Mouse (Mus musculus) mature B cell (primary cell): ENCODE results near the gene Bmp7.

Experiments used
- in situ Hi-C: fragments of 300-500 bp; cut with MboI; formaldehyde crosslinking; loops from 2 replicates; pipeline ENCODE4 v1.14.3; 2019

The Bmp7 gene

DNA sequence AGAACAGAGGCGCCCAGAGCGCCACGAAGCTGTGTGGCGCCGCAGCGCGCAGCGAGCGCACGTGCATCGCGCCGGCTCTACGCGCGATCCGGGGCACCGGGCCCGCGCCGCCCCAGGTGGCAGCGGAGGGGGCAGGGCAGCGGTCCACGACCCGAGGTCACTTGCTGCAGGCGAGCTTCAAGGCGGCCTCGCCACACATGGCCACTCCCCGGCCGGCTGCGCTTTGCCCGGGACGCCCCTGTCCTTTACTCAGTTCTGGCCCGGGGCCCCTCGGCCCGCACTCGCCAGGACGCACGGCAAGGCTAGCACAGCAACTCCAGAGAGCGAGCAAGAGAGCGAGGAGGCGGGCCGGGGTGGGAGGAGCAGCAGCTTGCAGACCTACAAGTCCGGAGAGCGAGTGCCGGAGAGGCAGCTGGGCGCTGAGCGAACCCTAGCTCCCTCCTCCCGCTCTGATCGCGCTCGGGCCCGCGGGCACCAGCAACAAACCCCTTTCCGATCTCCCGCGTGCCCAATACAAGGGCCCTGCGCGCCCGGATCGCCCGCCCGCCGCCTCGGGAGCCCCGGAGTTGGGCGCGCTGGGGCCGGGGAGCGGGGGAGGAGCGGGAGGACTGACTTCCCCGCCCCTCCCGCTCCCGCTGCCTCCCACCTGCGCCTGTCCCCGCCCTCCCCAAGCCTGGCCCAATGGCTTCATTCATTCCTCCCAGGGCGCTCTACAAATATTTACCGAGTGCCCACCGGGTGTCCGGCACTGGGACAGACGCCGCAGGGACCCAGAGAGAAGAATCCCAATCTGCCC, at the start of gene Bmp7:
Bmp7 (minus strand) TSS at position 319 of the 796 bp plus-strand sequence.
- in situ Hi-C loops: no loop called here

- in situ Hi-C loops: no loop called here
Observed at GRCm38 (mm10) chr2:172982776-172983561, 42.8 kb upstream of the Bmp7 start.

DNA sequence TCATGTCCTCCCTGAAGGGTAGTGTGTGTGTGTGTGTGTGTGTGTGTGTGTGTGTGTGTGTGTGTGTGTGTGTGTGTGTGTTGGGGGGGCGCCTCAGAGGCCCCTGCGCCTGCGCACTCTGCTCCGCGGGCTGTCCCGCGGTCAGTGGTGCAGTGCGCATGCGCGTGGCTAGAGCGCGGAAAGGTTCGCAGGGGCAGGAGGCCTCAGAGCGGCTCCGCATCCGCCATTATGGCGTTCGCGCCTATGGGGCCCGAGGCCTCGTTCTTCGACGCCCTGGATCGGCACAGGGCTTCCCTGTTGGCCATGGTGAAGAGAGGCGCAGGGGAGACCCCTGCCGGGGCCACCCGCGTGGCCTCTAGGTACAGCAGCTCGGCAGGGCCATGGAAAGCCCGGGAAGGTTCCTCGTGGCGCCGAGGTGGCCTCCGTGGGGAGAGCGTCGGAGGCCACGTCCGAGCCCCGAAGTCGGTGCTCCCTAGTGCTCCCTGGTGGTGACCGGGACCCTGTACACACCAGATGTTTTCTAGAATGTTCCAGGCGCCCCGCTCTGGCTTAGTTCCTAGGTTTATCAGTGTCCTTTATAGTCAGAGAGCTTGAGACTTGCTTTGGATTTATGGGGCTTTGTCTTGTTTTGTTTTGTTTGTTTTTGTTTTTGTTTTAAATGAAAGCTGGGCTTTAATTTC, 39.7 kb upstream of the Bmp7 start:
- in situ Hi-C loops: no loop called here

- in situ Hi-C loops: no loop called here
Observed at GRCm38 (mm10) chr2:172978131-172978633, 38.1 kb upstream of the Bmp7 start.

- in situ Hi-C loops: no loop called here
Observed at GRCm38 (mm10) chr2:172977409-172978130, 37.4 kb upstream of the Bmp7 start, which contains the start of gene Spo11. Gene Spo11 (plus strand): TSS chr2:172977700.

- in situ Hi-C loops: no loop called here
Observed at GRCm38 (mm10) chr2:172976661-172977238, 36.6 kb upstream of the Bmp7 start.

GRCm38 (mm10) chr2:172975159-172975558, 35.0 kb upstream of the Bmp7 start:
- in situ Hi-C loops: no loop called here

DNA sequence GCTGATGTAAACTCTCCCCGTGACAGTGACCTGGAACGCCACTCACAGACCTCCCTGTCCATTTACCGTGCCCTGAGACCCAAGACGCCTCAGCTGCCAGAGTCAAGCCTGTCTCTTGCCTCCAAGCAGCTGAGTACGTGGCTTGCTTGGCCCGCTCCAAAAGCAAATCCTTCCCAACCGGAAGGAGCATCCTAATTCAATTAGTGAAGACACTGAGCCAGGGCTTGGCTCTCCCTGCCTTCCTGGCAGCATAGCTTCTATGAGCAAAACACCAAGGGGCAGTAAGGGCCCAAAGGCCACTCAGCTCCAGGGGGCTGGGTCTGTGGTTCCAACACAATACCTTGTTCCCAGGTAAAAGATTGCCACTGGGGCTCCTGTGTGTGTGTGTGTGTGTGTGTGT, 34.6 kb upstream of the Bmp7 start:
- in situ Hi-C loops: no loop called here

- in situ Hi-C loops: no loop called here
Observed at GRCm38 (mm10) chr2:172973806-172974565, 33.9 kb upstream of the Bmp7 start.

GRCm38 (mm10) chr2:172971865-172972264, 31.7 kb upstream of the Bmp7 start:
- in situ Hi-C loops: no loop called here

- in situ Hi-C loops: no loop called here
Observed at GRCm38 (mm10) chr2:172966480-172966879, 26.4 kb upstream of the Bmp7 start.

- in situ Hi-C loops: no loop called here
Observed at GRCm38 (mm10) chr2:172965249-172965648, 25.1 kb upstream of the Bmp7 start.

DNA sequence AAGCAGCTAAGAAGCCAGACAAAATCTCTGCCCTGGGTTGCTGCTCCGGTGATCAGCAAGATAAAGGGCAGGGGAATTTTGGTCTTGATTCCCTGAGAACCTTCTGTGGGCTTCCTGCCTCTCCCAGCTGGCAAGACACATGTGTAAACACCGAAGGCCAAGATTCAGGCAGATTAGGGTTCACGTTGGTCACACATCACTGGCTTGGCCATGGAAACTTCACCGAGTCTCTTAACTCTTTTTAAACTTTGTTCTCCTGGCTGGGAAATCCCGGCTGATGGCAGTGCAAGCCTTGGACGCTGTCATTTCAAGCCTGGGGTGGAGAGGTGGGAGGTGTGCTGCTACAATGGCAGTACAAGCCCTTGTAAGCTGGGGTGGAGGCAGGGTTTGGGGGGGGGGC, 21.1 kb upstream of the Bmp7 start:
- in situ Hi-C loops: no loop called here

DNA sequence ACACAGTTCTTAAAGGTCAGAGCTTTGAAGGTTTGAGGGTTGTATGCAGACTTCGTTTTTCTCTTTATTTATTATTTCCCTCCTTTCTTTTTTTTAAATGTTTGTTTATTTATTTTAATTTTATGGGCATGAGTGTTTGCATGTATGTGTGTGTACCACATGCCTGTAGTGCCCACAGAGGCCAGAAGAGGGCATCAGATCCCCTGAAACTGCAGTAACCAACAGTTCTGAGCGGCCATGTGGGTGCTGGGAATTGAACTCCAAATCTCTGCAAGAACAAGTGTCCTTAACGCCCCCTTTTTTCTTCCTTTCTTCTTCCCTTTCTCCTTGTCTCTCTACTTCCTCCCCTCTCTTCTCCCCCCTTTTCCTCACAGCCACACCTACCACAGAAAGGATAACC, 20.2 kb upstream of the Bmp7 start:
- in situ Hi-C loops: no loop called here

- in situ Hi-C loops: no loop called here
Observed at GRCm38 (mm10) chr2:172959006-172959768, 19.1 kb upstream of the Bmp7 start.

GRCm38 (mm10) chr2:172958579-172958978, 18.5 kb upstream of the Bmp7 start:
- in situ Hi-C loops: no loop called here

DNA sequence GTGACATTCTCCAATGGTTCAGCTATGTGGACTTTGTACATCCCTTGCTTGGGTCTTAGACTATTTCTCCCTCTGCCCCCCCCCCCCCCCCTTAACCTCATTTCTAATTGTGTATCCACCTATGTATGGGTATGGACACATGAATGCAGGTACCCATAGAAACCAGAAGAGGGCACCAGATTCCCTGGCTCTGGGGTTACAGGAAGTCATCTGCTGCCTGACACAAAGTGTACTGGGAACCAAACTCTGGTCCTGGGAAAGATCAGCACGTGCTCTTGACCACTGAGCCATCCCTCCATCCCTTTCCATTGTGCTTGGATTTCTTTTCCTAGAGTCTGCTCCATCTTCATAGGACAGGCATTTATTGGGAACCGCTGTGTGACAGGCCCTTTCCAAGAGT, 11.9 kb upstream of the Bmp7 start:
- in situ Hi-C loops: no loop called here

- in situ Hi-C loops: no loop called here
Observed at GRCm38 (mm10) chr2:172950722-172951121, 10.6 kb upstream of the Bmp7 start.

DNA sequence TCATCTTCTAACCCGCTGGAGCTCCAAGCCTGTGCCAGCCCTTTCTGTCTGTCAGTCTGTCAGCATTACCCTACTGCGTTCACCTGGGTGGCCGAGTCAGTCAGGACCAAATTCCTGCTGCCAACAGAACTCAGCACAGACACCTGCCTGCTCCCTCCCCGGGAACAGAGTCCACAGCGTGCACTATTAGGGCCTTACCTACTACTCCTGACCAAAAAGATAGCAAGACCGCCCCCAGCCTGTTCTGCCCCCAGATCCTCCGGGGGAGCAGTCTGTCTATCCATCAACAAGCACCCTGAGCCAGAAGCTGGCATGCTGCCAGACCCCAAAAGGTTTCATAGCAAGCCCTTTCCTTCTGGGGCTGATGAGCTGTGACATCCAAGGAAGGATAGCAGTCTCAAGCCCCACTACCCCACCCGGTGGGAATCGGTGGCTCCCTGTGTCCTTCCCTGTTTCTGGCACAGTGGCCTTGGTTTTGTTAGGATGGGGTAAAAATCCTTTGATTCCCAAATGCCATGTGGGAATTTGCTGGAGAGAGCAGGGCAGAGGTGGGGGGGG, 10.1 kb upstream of the Bmp7 start:
- in situ Hi-C loops: no loop called here
